Mouse (Mus musculus): Measurements from ENCODE around the gene Hsp90aa1.

GRCm38 (mm10) chr12:110698080-110698479 lies 4.4 kb downstream of the Hsp90aa1 start:
- no peak for TF ChIP-seq CTCF (IDR thresholded peaks at IDR 0.05; ENCODE audit: control insufficient read depth, insufficient read depth, low read length)
- no peak for TF ChIP-seq POLR2A (IDR thresholded peaks at IDR 0.05; ENCODE audit: borderline replicate concordance, control insufficient read depth, low read depth, low read length)

Data from bone marrow, adult 2 months (tissue).